Mouse (Mus musculus) embryonic facial prominence, embryonic 12.5 days (tissue): ENCODE results near the gene Krt39. TPM values are rescaled to one million over a fixed set of nuclear protein-coding genes. Genes with fewer than 3 reads are reported as not detected.

Experiments
- ATAC-seq: fragments of 200-750 bp; cut with Nextera tagmentation; 2 replicates; pipeline ENCODE4 v1.8.0; 2017; ENCODE audit not compliant: insufficient number of reproducible peaks, insufficient read depth, low FRiP score, low TSS enrichment
- H3K27ac ChIP-seq: fragments of 300-500 bp; sonication (generic); 2 replicates; pipeline ENCODE4 v1.5.1; 2016; ENCODE audit warnings: mild to moderate bottlenecking
- H3K27me3 ChIP-seq: fragments of 300-500 bp; sonication (generic); 2 replicates; pipeline ENCODE4 v1.6.1; 2016; ENCODE audit warnings: mild to moderate bottlenecking, moderate library complexity
- H3K36me3 ChIP-seq: fragments of 300-500 bp; sonication (generic); 2 replicates; pipeline ENCODE4 v1.6.1; 2016; ENCODE audit warnings: mild to moderate bottlenecking
- H3K4me1 ChIP-seq: fragments of 300-500 bp; sonication (generic); 2 replicates; pipeline ENCODE4 v1.6.1; 2016
- H3K4me2 ChIP-seq: fragments of 300-500 bp; sonication (generic); replicated peaks from 2 replicates; pipeline ENCODE4 v1.6.1; 2016; ENCODE audit warnings: mild to moderate bottlenecking, moderate library complexity
- H3K4me3 ChIP-seq: fragments of 300-500 bp; sonication (generic); 2 replicates; pipeline ENCODE4 v1.5.1; 2016; ENCODE audit warnings: mild to moderate bottlenecking
- H3K9ac ChIP-seq: fragments of 300-500 bp; sonication (generic); 2 replicates; pipeline ENCODE4 v1.6.1; 2016; ENCODE audit warnings: mild to moderate bottlenecking, moderate library complexity
- H3K9me3 ChIP-seq: fragments of 300-500 bp; sonication (generic); 2 replicates; pipeline ENCODE4 v1.6.1; 2016; ENCODE audit warnings: mild to moderate bottlenecking, moderate library complexity
- WGBS: fragments of 180-500 bp; shearing (Covaris S2); methylation state at CpG from one replicate; pipeline ENCODE4 v1.1.7; 2016; 5-methylcytosine and 5-hydroxymethylcytosine counted together
- polyA plus RNA-seq: library from polyadenylated mRNA; unstranded; fragments of >200 nt; fragmentation: Nextera tagmentation; extraction: Ambion mirVana; gene quantifications from 2 replicates; pipeline ENCODE4 v1.2.1, GENCODE M21; 2016

The Krt39 gene
- not detected in 2 replicates for polyA plus RNA-seq

DNA sequence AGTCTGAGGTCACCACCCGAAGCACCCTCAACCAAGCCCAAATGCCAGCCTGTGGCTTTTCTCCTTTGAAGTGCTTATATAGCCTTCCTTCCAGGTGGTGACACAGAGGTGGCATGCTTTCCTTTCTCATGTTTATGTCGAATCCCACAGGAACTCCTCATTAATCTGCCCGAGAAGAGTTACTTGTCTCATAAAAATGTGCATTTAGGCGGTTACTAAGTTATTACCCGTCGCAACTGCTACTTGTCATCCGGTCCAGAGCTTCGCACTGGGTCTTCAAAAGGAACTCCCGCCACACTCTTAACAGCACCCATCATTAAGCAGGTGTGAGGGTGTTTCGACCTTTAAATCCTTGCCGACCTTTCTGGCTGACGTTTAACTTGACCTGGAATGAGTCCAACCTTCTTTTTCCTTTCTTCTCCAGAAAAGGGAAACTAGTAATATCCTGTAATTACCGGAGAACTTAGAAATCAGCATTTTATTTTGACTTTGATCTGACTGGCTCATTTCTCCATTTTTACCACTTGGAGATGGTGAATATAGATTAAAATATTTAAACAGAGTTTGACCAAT is at the start of gene Krt39:
Gene Krt39 (minus strand): TSS at position 51 of the 573 bp plus-strand sequence.
- Histone ChIP-seq H3K4me2 (no peak within 1 kb of the TSS), H3K4me1 (no peaks in the 10 kb centered on the region), H3K27ac (no peak within 1 kb of the TSS), H3K36me3 (no peaks in the 10 kb centered on the region), H3K9me3 (no peaks in the 10 kb centered on the region), H3K27me3 (no peaks in the 10 kb centered on the region), H3K9ac (no peak within 1 kb of the TSS), H3K4me3 (no peak within 1 kb of the TSS)
- 80% methylated on average over 13 of the region's 13 CpGs for WGBS
- no peak for ATAC-seq

- Histone ChIP-seq H3K27me3 (no peaks in the 10 kb centered on the region), H3K4me2 (no peak within 1 kb of the TSS), H3K9me3 (no peaks in the 10 kb centered on the region), H3K9ac (no peak within 1 kb of the TSS), H3K4me1 (no peaks in the 10 kb centered on the region), H3K27ac (no peak within 1 kb of the TSS), H3K36me3 (no peaks in the 10 kb centered on the region), H3K4me3 (no peak within 1 kb of the TSS)
- WGBS = 87% methylated on average over 7 of the region's 7 CpGs
- ATAC-seq = no peak
Observed at GRCm38 (mm10) chr11:99566530-99566929, 45.4 kb upstream of the Krt39 start, which contains the start of gene Krtap3-1. TSS of gene Krtap3-1 (minus strand) at chr11:99566630.

GRCm38 (mm10) chr11:99562580-99562979 is 41.4 kb upstream of the Krt39 start:
- H3K27me3 ChIP-seq = no peaks in the 10 kb centered on the region
- no peaks in the 10 kb centered on the region for H3K36me3 ChIP-seq
- no peak overlapping the region for H3K4me3 ChIP-seq
- no peak overlapping the region for H3K4me2 ChIP-seq
- H3K4me1 ChIP-seq = no peaks in the 10 kb centered on the region
- H3K27ac ChIP-seq = no peak overlapping the region
- no peak for ATAC-seq
- WGBS = 80% methylated on average over 6 of the region's 6 CpGs
- no peaks in the 10 kb centered on the region for H3K9me3 ChIP-seq
- H3K9ac ChIP-seq = no peak overlapping the region

DNA sequence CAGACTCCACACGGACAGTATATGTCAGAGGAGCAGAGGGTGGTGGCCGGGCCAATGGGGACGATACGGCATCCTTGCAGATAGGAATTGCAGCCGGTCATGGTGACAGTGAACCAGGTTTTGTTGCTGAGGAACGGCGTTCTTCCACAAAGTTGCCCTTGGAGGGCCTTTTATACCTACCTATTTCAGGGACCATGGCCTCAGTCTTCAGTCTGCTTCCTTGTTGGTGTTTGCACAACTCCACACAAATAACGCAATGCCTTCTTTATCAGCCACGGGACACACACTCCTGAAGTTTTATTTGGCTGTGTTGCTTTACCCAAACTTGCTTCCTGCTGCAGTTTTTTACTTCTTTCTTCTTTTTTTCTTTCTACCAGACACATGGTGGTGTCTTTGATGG is 38.2 kb upstream of the Krt39 start, which contains the start of gene Gm11939:
Gene Gm11939 (minus strand): TSS at position 101 of the 400 bp plus-strand sequence.
- WGBS = 89% methylated on average over 9 of the region's 9 CpGs
- Histone ChIP-seq H3K27ac (no peak within 1 kb of the TSS), H3K9me3 (no peaks in the 10 kb centered on the region), H3K9ac (no peak within 1 kb of the TSS), H3K4me3 (no peak within 1 kb of the TSS), H3K4me2 (no peak within 1 kb of the TSS), H3K36me3 (no peaks in the 10 kb centered on the region), H3K27me3 (no peaks in the 10 kb centered on the region), H3K4me1 (no peaks in the 10 kb centered on the region)
- no peak for ATAC-seq

- no peak for ATAC-seq
Observed at GRCm38 (mm10) chr11:99557976-99558745, 37.0 kb upstream of the Krt39 start.

GRCm38 (mm10) chr11:99556753-99557152 is 35.6 kb upstream of the Krt39 start, which contains the start of gene Krtap3-2:
TSS of gene Krtap3-2 (minus strand) at chr11:99556853.
- no peak for ATAC-seq
- Histone ChIP-seq H3K9me3 (no peaks in the 10 kb centered on the region), H3K36me3 (no peaks in the 10 kb centered on the region), H3K27ac (no peak within 1 kb of the TSS), H3K4me3 (no peak within 1 kb of the TSS), H3K27me3 (no peaks in the 10 kb centered on the region), H3K4me1 (no peaks in the 10 kb centered on the region), H3K9ac (no peak within 1 kb of the TSS), H3K4me2 (no peak within 1 kb of the TSS)
- 79% methylated on average over 2 of the region's 2 CpGs for WGBS

More at GRCm38 (mm10) chr11:99557976-99558745, 37.0 kb upstream of the Krt39 start:
- Histone ChIP-seq H3K4me2 (no peak overlapping the region), H3K9ac (no peak overlapping the region), H3K4me1 (no peaks in the 10 kb centered on the region), H3K36me3 (no peaks in the 10 kb centered on the region), H3K9me3 (no peaks in the 10 kb centered on the region), H3K4me3 (no peak overlapping the region), H3K27me3 (no peaks in the 10 kb centered on the region), H3K27ac (no peak overlapping the region)
- WGBS = 68% methylated on average over 3 of the region's 3 CpGs

DNA sequence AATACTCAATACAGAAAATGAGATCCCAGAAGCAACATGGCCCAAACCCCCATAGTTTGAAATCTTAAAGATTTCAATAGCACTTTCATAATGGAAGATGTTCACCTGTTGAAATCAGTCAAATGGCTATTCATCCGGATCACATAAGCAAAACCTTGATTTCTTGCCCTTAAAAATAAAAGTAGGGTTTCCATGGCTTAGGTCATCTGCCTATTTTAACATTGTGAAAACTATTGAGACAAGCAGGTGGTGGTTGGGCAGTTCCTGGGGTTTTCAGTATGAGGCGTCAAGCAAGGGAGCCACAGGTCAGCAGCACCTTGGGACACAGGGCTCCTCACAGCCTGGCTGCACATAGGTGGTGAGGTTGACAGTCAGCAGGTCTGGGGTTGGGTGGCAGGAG is 35.1 kb upstream of the Krt39 start:
- Histone ChIP-seq H3K4me3 (no peak overlapping the region), H3K4me1 (no peaks in the 10 kb centered on the region), H3K36me3 (no peaks in the 10 kb centered on the region), H3K27me3 (no peaks in the 10 kb centered on the region), H3K9ac (no peak overlapping the region), H3K9me3 (no peaks in the 10 kb centered on the region), H3K4me2 (no peak overlapping the region), H3K27ac (no peak overlapping the region)
- 81% methylated on average over 2 of the region's 2 CpGs for WGBS
- ATAC-seq = no peak

- H3K9ac ChIP-seq = no peak within 1 kb of the TSS
- H3K4me1 ChIP-seq = no peaks in the 10 kb centered on the region
- no peak within 1 kb of the TSS for H3K4me2 ChIP-seq
- no peak within 1 kb of the TSS for H3K27ac ChIP-seq
- H3K9me3 ChIP-seq = no peaks in the 10 kb centered on the region
- no peaks in the 10 kb centered on the region for H3K36me3 ChIP-seq
- H3K4me3 ChIP-seq = no peak within 1 kb of the TSS
- ATAC-seq = no peak
- 72% methylated on average over 4 of the region's 4 CpGs for WGBS
- H3K27me3 ChIP-seq = no peaks in the 10 kb centered on the region
Observed at GRCm38 (mm10) chr11:99550765-99551164, 29.6 kb upstream of the Krt39 start, which contains the start of gene Krtap3-3. TSS of gene Krtap3-3 (minus strand) at chr11:99550865.

GRCm38 (mm10) chr11:99547892-99548291 is 26.8 kb upstream of the Krt39 start:
- no peak overlapping the region for H3K4me3 ChIP-seq
- H3K4me1 ChIP-seq = no peaks in the 10 kb centered on the region
- ATAC-seq = no peak
- no peak overlapping the region for H3K9ac ChIP-seq
- H3K36me3 ChIP-seq = no peaks in the 10 kb centered on the region
- no peaks in the 10 kb centered on the region for H3K27me3 ChIP-seq
- no peaks in the 10 kb centered on the region for H3K9me3 ChIP-seq
- no peak overlapping the region for H3K4me2 ChIP-seq
- H3K27ac ChIP-seq = no peak overlapping the region

DNA sequence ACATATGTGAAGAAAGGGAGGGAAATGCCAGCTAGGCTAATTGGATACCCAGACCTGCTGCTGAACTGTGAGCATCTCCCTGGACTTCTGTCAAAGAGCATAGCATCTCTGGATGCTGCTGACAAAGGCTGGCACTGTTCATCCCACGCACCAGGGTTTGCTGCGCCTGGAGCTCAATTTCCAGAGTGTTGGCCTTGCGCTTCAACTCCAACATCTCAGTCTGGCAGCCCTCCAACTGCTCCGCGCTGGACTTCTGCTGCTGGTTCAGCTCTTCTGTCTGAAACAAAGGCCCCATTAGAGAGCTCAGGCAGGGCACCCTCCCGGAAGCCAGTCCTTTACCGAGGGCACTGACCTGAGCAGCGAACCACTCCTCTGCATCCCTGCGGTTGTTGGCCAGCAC is 18.6 kb upstream of the Krt39 start:
- no peaks in the 10 kb centered on the region for H3K36me3 ChIP-seq
- no peaks in the 10 kb centered on the region for H3K4me1 ChIP-seq
- no peaks in the 10 kb centered on the region for H3K9me3 ChIP-seq
- no peak for ATAC-seq
- no peak overlapping the region for H3K27ac ChIP-seq
- WGBS = 41% methylated on average over 9 of the region's 9 CpGs
- no peaks in the 10 kb centered on the region for H3K27me3 ChIP-seq
- H3K4me3 ChIP-seq = no peak overlapping the region
- H3K4me2 ChIP-seq = no peak overlapping the region
- no peak overlapping the region for H3K9ac ChIP-seq

DNA sequence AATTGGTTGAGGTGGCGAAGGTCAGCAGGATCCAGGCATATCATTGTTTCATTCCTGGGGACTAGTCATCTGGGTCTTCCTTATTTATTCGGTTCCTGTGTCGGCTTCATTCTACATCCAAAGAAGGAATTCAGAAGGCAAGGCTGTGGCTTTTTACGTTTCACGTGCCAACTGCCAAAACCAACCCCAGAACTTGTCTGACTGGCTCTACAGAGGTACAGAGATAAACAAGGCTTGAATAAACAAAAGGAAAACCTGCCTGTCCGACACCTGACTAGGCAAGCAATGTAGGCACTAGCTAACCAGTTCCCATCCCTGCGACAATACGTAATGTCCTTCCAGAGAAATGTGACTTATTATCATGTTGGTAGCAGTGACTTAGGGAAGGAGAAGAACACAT is 7.0 kb downstream of the Krt39 start:
- H3K27ac ChIP-seq = no peak overlapping the region
- WGBS = 79% methylated on average over 8 of the region's 8 CpGs
- no peak overlapping the region for H3K4me2 ChIP-seq
- no peaks in the 10 kb centered on the region for H3K27me3 ChIP-seq
- H3K4me3 ChIP-seq = no peak overlapping the region
- H3K9me3 ChIP-seq = no peaks in the 10 kb centered on the region
- H3K4me1 ChIP-seq = no peaks in the 10 kb centered on the region
- no peak overlapping the region for H3K9ac ChIP-seq
- ATAC-seq = no peak
- H3K36me3 ChIP-seq = no peaks in the 10 kb centered on the region
